Mouse (Mus musculus) lung, postnatal 4 days (tissue): Measurements from ENCODE around the gene Neurl4.
A peak's percentile ranks its signal among the peaks of the same experiment; 100 is the strongest.
"Not testable (repeated sequence)": the region's sequence is repeated elsewhere in the genome, so short reads cannot be mapped to it uniquely, and the experiment has no call there.

Source experiments
- DNase-seq, 2 experiments: peaks; one replicate each; pipeline ENCODE4 v3.0.0; 2021

Neurl4 gene

GRCm38 (mm10) chr11:69900471-69901405, at the start of gene Neurl4, which contains the start of gene 2810408A11Rik:
Gene Neurl4 (plus strand): TSS chr11:69901072.
Gene 2810408A11Rik (minus strand): TSS chr11:69900987.
- peak; percentile 93 to 95 for DNase-seq

DNA sequence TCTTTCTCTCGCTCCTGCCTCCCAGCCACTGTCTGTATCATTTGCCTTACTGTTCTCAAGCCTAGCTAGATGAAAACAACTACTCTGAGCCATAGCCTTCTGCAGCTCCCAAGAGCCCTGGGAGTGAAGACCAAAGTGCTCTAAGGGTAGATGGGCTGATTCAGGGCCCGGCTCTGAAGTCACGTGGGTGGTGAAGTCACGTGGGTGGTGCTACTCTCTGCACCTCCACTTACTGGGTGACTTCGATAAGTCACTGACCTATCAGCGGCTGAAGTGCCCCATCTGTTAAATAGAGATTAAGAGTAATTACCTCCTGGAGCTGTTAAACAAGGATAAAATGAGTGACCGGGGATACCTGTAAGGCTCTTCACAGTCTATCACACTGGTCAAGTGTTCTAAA, 46.9 kb upstream of the Neurl4 start:
- DNase-seq, result no peak

GRCm38 (mm10) chr11:69854680-69855079, 46.2 kb upstream of the Neurl4 start:
- DNase-seq, result no peak

- DNase-seq, result peak in 1 of 2 experiments; percentile 66
Measured at GRCm38 (mm10) chr11:69855347-69855746, 45.5 kb upstream of the Neurl4 start.

DNA sequence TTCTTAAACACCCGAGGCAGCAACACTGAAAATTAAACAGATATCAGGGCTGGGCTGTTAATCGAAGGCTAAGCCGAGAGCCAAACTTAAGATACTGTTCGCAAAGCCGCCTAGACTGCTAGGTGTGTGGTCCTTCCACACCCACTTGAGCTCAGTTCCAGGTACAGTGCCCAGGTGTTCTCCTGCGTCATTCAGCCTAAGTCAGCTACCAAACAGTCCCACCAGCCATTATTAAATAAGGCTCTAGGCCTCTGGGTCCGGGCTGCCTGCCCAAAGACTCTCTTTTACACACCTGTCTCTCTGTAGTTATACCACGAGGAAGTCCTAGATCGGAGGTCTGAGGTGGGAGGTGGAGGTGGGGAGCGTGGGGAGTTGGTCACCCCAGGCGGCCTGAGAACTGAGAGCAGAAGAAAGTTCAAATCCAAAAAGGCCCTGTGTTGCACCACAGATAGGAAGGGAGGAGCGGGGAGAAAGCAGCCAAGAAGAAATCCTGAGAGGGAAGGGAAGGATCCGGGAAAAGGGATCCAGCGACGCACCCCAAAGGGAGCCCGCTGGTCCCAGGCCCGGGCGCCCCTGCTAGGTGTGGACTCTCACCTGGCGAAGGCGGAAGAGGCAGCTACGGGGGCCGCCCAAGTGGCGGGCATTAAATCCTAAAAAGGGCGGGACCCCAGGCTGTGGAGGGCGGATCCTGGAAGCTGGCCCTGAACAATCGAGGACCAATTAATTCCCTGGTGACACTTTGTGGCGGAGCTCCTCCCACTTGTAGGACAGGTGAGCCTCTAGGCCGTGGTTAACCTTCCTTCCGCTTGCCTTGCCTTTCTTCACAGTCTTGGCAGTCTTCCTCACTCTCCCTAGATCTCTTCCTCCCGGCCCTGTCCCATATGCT, 42.5 kb upstream of the Neurl4 start, which contains the start of gene Tnk1:
Gene Tnk1, minus strand, starts transcription at position 618 of the 886 bp plus-strand sequence.
- peak; percentile 66 to 79 for DNase-seq

- DNase-seq, result not testable (repeated sequence)
Measured at GRCm38 (mm10) chr11:69863729-69864128, 37.1 kb upstream of the Neurl4 start.

- no peak for DNase-seq
Measured at GRCm38 (mm10) chr11:69864138-69864860, 36.6 kb upstream of the Neurl4 start.

- DNase-seq, result no peak
Measured at GRCm38 (mm10) chr11:69865561-69865960, 35.3 kb upstream of the Neurl4 start.

- no peak for DNase-seq
Measured at GRCm38 (mm10) chr11:69867335-69867734, 33.5 kb upstream of the Neurl4 start.

- DNase-seq, result no peak
Measured at GRCm38 (mm10) chr11:69870289-69871069, 30.4 kb upstream of the Neurl4 start.

DNA sequence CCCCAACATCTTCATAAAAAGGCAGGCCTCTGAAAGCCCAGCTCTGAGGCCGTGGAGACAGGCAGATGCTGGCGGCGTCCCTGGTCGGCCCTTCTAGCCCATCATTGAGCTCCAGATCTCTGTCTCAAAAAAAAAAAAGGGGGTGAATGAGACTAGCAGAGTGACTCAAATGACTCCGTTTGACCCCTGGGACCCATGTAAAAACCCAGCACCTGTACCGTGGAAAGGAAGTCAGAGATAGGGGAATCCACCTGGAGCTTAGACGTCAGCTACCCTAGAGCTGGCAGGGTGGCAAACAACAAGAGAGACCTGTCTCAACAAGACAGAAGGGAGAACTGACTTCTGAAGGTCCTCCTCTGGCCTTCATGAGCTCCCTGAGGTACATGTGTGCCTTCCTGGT, 29.1 kb upstream of the Neurl4 start:
- DNase-seq, result no peak

GRCm38 (mm10) chr11:69872451-69872850, 28.4 kb upstream of the Neurl4 start:
- no peak for DNase-seq

GRCm38 (mm10) chr11:69876186-69876585, 24.7 kb upstream of the Neurl4 start:
- DNase-seq, result peak; percentile 81 to 89

DNA sequence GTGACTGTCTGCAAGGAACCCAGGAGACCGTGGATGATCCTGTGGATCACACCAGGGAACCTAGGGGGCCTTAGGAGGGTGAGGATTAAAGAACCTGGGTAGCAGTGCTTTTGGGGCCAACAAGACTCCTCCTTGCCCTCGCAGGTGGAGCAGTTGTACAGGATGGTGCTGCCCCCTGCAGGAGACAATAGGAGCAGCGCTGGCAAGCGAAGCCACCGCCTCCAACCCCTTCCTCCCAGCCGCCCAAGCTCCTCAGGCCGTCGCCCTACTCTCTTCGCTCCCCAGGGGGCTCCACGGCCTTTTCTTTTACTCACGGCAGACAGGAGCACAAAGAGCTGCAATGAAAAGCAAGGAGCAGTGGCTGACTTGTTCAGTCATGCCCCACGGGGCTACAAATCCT, 24.0 kb upstream of the Neurl4 start:
- peak; percentile 92 to 95 for DNase-seq

- DNase-seq, result no peak
Measured at GRCm38 (mm10) chr11:69877878-69878277, 23.0 kb upstream of the Neurl4 start, which contains the start of gene Tmem95. Gene Tmem95 (minus strand): TSS chr11:69878018.

GRCm38 (mm10) chr11:69878399-69878798, 22.5 kb upstream of the Neurl4 start:
- DNase-seq, result no peak

DNA sequence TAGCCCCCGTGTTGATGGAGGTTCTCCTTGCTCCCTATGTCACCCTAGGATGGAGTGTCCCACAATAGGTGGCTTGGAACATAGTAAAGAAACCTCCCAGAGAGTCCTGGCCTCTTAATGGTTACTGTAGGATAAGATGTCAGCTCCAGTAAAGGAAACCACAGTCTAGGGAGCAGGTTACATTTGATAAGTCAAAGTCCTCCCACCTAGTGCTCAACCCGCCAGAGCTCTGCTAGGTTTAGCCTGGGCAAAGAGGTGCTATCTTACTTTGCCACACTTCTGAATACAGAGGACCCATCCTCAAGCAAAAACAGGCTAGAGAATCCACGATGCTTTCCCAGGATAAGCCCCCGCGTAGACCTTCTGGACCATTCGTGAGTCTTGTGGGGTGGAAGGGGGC, 21.9 kb upstream of the Neurl4 start:
- DNase-seq, result no peak

- DNase-seq, result no peak
Measured at GRCm38 (mm10) chr11:69879711-69880110, 21.2 kb upstream of the Neurl4 start.

DNA sequence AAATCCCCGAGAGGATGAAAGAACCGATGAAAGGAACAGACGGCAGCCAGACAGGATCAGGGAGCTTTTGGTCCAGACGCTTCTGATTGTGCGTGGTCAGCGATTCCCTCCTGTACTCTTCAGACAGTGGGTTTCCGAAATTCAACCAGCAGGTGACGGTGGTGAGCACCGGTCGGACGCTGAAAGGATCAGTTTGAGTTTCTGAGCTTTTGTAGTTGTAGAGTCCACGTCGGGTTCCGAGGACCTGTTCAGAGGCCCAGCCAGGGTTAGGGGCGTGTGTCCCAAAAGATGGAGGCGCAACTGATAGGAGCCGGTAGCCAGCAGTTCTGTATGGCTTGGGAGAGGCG, 20.4 kb upstream of the Neurl4 start:
- peak in 1 of 2 experiments; percentile 87 for DNase-seq

GRCm38 (mm10) chr11:69880853-69881603, 19.8 kb upstream of the Neurl4 start, which contains the start of gene Kctd11:
Gene Kctd11 (minus strand): TSS chr11:69881406.
- DNase-seq, result peak; percentile 94 to 96
